Mouse (Mus musculus) stomach, embryonic 14.5 days (tissue): Measurements from ENCODE around the gene Nostrin. TPM values are rescaled to one million over a fixed set of nuclear protein-coding genes. Genes with fewer than 3 reads are reported as not detected.

Experiments used
- ATAC-seq: fragments of 200-750 bp; cut with Nextera tagmentation; 2 replicates; pipeline ENCODE4 v1.8.0; 2017; ENCODE audit warnings: low read depth, moderate TSS enrichment; ENCODE audit not compliant: insufficient number of reproducible peaks, insufficient read depth, low FRiP score
- H3K27ac ChIP-seq: fragments of 300-500 bp; sonication (generic); 2 replicates; pipeline ENCODE4 v1.5.1; 2014; ENCODE audit warnings: mild to moderate bottlenecking, low read length, moderate library complexity, mixed read lengths
- H3K27me3 ChIP-seq: fragments of 300-500 bp; sonication (generic); 2 replicates; pipeline ENCODE4 v1.6.1; 2014; ENCODE audit warnings: low read length, control low read depth, mixed read lengths; ENCODE audit not compliant: control insufficient read depth, insufficient read depth
- H3K36me3 ChIP-seq: fragments of 300-500 bp; sonication (generic); 2 replicates; pipeline ENCODE4 v1.6.1; 2014; ENCODE audit warnings: mild to moderate bottlenecking, control low read depth, low read length, moderate library complexity, mixed read lengths; ENCODE audit not compliant: control insufficient read depth, insufficient read depth
- H3K4me1 ChIP-seq: fragments of 300-500 bp; sonication (generic); 2 replicates; pipeline ENCODE4 v1.6.1; 2014; ENCODE audit warnings: low read length, control low read depth, mixed read lengths; ENCODE audit not compliant: control insufficient read depth, insufficient read depth
- H3K4me2 ChIP-seq: fragments of 300-500 bp; sonication (generic); replicated peaks from 2 replicates; pipeline ENCODE4 v1.6.1; 2014; ENCODE audit warnings: low read depth, low read length, control low read depth
- H3K4me3 ChIP-seq: fragments of 300-500 bp; sonication (generic); 2 replicates; pipeline ENCODE4 v1.5.1; 2014; ENCODE audit warnings: low read depth, low read length, control low read depth
- H3K9ac ChIP-seq: fragments of 300-500 bp; sonication (generic); replicated peaks from 2 replicates; pipeline ENCODE4 v1.6.1; 2014; ENCODE audit warnings: low read depth, mild to moderate bottlenecking, control low read depth, low read length, moderate library complexity, mixed read lengths
- H3K9me3 ChIP-seq: fragments of 300-500 bp; sonication (generic); 2 replicates; pipeline ENCODE4 v1.6.1; 2016; ENCODE audit warnings: low read depth, low read length, control low read depth; ENCODE audit not compliant: control insufficient read depth
- WGBS: fragments of 180-500 bp; shearing (Covaris S2); extraction: QIAGEN DNeasy Blood & Tissue Kit; methylation state at CpG from one replicate; pipeline ENCODE4 v1.1.7; 2014; 5-methylcytosine and 5-hydroxymethylcytosine counted together
- polyA plus RNA-seq: library from polyadenylated mRNA; unstranded; fragments of >200 nt; fragmentation: Nextera tagmentation; extraction: Ambion mirVana; gene quantifications from 2 replicates; pipeline ENCODE4 v1.2.1, GENCODE M21; 2014

The Nostrin gene
- polyA plus RNA-seq: 6.5 and 7.8 TPM in 2 replicates

- Histone ChIP-seq H3K9me3 (no peaks in the 10 kb centered on the region), H3K4me1 (peaks cover 9% of the 10 kb centered on the region; the same call in 1 of the 2 replicates), H3K36me3 (no peaks in the 10 kb centered on the region), H3K27me3 (no peaks in the 10 kb centered on the region), H3K4me3 (peak within 1 kb of the TSS; percentile 18; the same call in 1 of the 2 replicates), H3K4me2 (peak within 1 kb of the TSS; percentile 35), H3K27ac (peak within 1 kb of the TSS; percentile 27; the same call in 1 of the 2 replicates), H3K9ac (no peak within 1 kb of the TSS)
- peak; percentile 59; the same call in 1 of the 2 replicates for ATAC-seq
- WGBS: 34% methylated on average over 15 of the region's 15 CpGs
Measured at GRCm38 (mm10) chr2:69135661-69136576, at the start of gene Nostrin. Gene Nostrin (plus strand): TSS chr2:69135800.

GRCm38 (mm10) chr2:69086505-69087260, 48.9 kb upstream of the Nostrin start:
- no peaks in the 10 kb centered on the region for H3K4me1 ChIP-seq
- no peaks in the 10 kb centered on the region for H3K36me3 ChIP-seq
- H3K4me3 ChIP-seq: no peak overlapping the region
- no peaks in the 10 kb centered on the region for H3K9me3 ChIP-seq
- no peak overlapping the region for H3K4me2 ChIP-seq
- WGBS: 69% methylated on average over 8 of the region's 8 CpGs
- peak; percentile 33; the same call in 1 of the 2 replicates for ATAC-seq
- no peak overlapping the region for H3K27ac ChIP-seq
- H3K9ac ChIP-seq: no peak overlapping the region
- H3K27me3 ChIP-seq: no peaks in the 10 kb centered on the region

GRCm38 (mm10) chr2:69095836-69096235, 39.8 kb upstream of the Nostrin start:
- Histone ChIP-seq H3K9ac (no peak overlapping the region), H3K4me1 (no peaks in the 10 kb centered on the region), H3K4me3 (no peak overlapping the region), H3K27ac (no peak overlapping the region), H3K9me3 (no peaks in the 10 kb centered on the region), H3K36me3 (no peaks in the 10 kb centered on the region), H3K4me2 (no peak overlapping the region), H3K27me3 (no peaks in the 10 kb centered on the region)
- ATAC-seq: no peak

- ATAC-seq: no peak
- Histone ChIP-seq H3K9me3 (no peaks in the 10 kb centered on the region), H3K4me3 (no peak overlapping the region), H3K4me1 (no peaks in the 10 kb centered on the region), H3K27ac (no peak overlapping the region), H3K36me3 (no peaks in the 10 kb centered on the region), H3K27me3 (no peaks in the 10 kb centered on the region), H3K9ac (no peak overlapping the region), H3K4me2 (no peak overlapping the region)
- WGBS: 81% methylated on average over 4 of the region's 4 CpGs
Measured at GRCm38 (mm10) chr2:69096821-69097220, 38.8 kb upstream of the Nostrin start.

- Histone ChIP-seq H3K4me3 (no peak overlapping the region), H3K9me3 (no peaks in the 10 kb centered on the region), H3K27ac (no peak overlapping the region), H3K36me3 (no peaks in the 10 kb centered on the region), H3K4me2 (no peak overlapping the region), H3K4me1 (no peaks in the 10 kb centered on the region), H3K27me3 (no peaks in the 10 kb centered on the region), H3K9ac (no peak overlapping the region)
- WGBS: 96% methylated on average over 2 of the region's 2 CpGs
- ATAC-seq: no peak
Measured at GRCm38 (mm10) chr2:69097526-69097925, 38.1 kb upstream of the Nostrin start.

GRCm38 (mm10) chr2:69098701-69099100, 36.9 kb upstream of the Nostrin start:
- Histone ChIP-seq H3K9me3 (no peaks in the 10 kb centered on the region), H3K36me3 (no peaks in the 10 kb centered on the region), H3K4me3 (no peak overlapping the region), H3K4me1 (no peaks in the 10 kb centered on the region), H3K27ac (no peak overlapping the region), H3K4me2 (no peak overlapping the region), H3K27me3 (no peaks in the 10 kb centered on the region), H3K9ac (no peak overlapping the region)
- ATAC-seq: no peak
- WGBS: 87% methylated on average over 3 of the region's 3 CpGs

GRCm38 (mm10) chr2:69099147-69099546, 36.5 kb upstream of the Nostrin start:
- Histone ChIP-seq H3K27me3 (no peaks in the 10 kb centered on the region), H3K27ac (no peak overlapping the region), H3K9me3 (no peaks in the 10 kb centered on the region), H3K36me3 (no peaks in the 10 kb centered on the region), H3K9ac (no peak overlapping the region), H3K4me1 (no peaks in the 10 kb centered on the region), H3K4me2 (no peak overlapping the region), H3K4me3 (no peak overlapping the region)
- WGBS: 95% methylated on average over 7 of the region's 7 CpGs
- no peak for ATAC-seq

- WGBS: 26% methylated on average over 3 of the region's 3 CpGs
- no peak for ATAC-seq
- H3K4me1 ChIP-seq: no peaks in the 10 kb centered on the region
Measured at GRCm38 (mm10) chr2:69100706-69101105, 34.9 kb upstream of the Nostrin start.

More at GRCm38 (mm10) chr2:69100706-69101105, 34.9 kb upstream of the Nostrin start:
- no peak overlapping the region for H3K4me3 ChIP-seq
- H3K9me3 ChIP-seq: no peaks in the 10 kb centered on the region
- H3K36me3 ChIP-seq: no peaks in the 10 kb centered on the region
- no peak overlapping the region for H3K27ac ChIP-seq
- no peak overlapping the region for H3K9ac ChIP-seq
- no peak overlapping the region for H3K4me2 ChIP-seq
- H3K27me3 ChIP-seq: no peaks in the 10 kb centered on the region
